Mouse (Mus musculus) liver, postnatal 0 days (tissue): ENCODE measurements around the gene Basp1. TPM values are rescaled to one million over a fixed set of nuclear protein-coding genes. Genes with fewer than 3 reads are reported as not detected.

Experiments
- ATAC-seq: fragments of 200-750 bp; cut with Nextera tagmentation; 2 replicates; pipeline ENCODE4 v1.8.0; 2017; ENCODE audit warnings: mild to moderate bottlenecking, moderate library complexity
- DNase-seq: peaks from one replicate; pipeline ENCODE4 v3.0.0-alpha.2; 2016
- H3K27ac ChIP-seq: fragments of 300-500 bp; sonication (generic); 2 replicates; pipeline ENCODE4 v1.5.1; 2014; ENCODE audit warnings: antibody characterized with exemption, moderate library complexity, mild to moderate bottlenecking, low read depth
- H3K27me3 ChIP-seq: fragments of 300-500 bp; sonication (generic); 2 replicates; pipeline ENCODE4 v1.6.1; 2014; ENCODE audit warnings: low read length, control low read depth, mixed read lengths; ENCODE audit not compliant: insufficient read depth
- H3K36me3 ChIP-seq: fragments of 300-500 bp; sonication (generic); replicated peaks from 2 replicates; pipeline ENCODE4 v1.6.1; 2014; ENCODE audit warnings: mild to moderate bottlenecking, control low read depth, low read length, moderate library complexity, mixed read lengths; ENCODE audit not compliant: insufficient read depth
- H3K4me1 ChIP-seq: fragments of 300-500 bp; sonication (generic); 2 replicates; pipeline ENCODE4 v1.6.1; 2014; ENCODE audit warnings: antibody characterized with exemption, mild to moderate bottlenecking, control low read depth; ENCODE audit not compliant: insufficient read depth
- H3K4me2 ChIP-seq: fragments of 300-500 bp; sonication (generic); 2 replicates; pipeline ENCODE4 v1.6.1; 2014; ENCODE audit warnings: low read depth, mild to moderate bottlenecking, low read length, moderate library complexity, mixed read lengths
- H3K4me3 ChIP-seq: fragments of 300-500 bp; sonication (generic); 2 replicates; pipeline ENCODE4 v1.5.1; 2014; ENCODE audit warnings: low read depth, low read length
- H3K9ac ChIP-seq: fragments of 300-500 bp; sonication (generic); replicated peaks from 2 replicates; pipeline ENCODE4 v1.6.1; 2014; ENCODE audit warnings: mild to moderate bottlenecking, moderate library complexity
- H3K9me3 ChIP-seq: fragments of 300-500 bp; sonication (generic); 2 replicates; pipeline ENCODE4 v1.6.1; 2016; ENCODE audit warnings: mild to moderate bottlenecking, control low read depth, low read length, mixed read lengths
- CTCF ChIP-seq: sonication (generic); IDR thresholded peaks from 2 replicates; pipeline ENCODE4 v1.5.1; 2016; ENCODE audit warnings: antibody characterized with exemption, low read depth
- EP300 ChIP-seq: IDR thresholded peaks from 2 replicates; pipeline ENCODE4 v1.6.1; 2016; ENCODE audit warnings: antibody characterized with exemption, low read depth, mild to moderate bottlenecking
- WGBS: fragments of 180-500 bp; shearing (Covaris S2); extraction: QIAGEN DNeasy Blood & Tissue Kit; methylation state at CpG from one replicate; pipeline ENCODE4 v1.1.7; 2014; ENCODE audit not compliant: insufficient replicate concordance; 5-methylcytosine and 5-hydroxymethylcytosine counted together
- polyA plus RNA-seq: library from polyadenylated mRNA; unstranded; fragments of >200 nt; fragmentation: Nextera tagmentation; extraction: Ambion mirVana; gene quantifications from 2 replicates; pipeline ENCODE4 v1.2.1, GENCODE M21; 2015

Gene Basp1
- polyA plus RNA-seq, 1 experiment from 2014 or later, result 1.9 TPM

DNA sequence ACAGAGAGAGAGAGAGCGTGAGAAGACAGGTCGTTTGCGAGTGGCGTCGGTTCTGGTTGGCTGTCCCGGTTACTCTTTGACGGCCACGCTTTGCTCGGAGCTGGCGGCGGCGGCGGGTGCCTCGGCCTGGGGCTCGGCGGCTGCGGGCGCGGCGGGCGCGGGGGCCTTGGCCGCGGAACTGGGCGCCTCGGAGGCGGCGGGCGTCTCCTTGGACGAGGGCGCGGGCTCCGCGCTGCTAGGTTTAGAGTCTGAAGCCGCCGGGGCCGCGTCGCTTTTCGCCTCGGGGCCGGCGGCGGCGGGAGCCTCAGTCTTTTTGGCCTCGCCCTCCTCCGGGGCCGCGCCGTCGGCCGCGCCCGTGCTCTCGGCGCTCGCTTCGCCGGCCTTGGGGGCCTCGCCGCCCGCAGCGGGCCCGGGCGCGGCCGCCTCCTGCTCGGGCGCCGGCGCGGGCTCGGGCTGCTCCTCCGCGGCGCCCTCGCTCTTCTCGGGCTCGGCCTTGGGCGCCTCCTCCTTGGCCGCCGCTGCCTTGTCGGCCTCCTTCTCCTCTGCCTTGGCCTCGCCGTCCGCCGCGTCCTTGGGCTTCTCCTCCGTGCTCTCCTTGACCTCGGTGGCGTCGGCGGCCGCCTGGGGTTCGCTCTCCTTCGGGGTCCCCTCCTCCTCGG is 49.3 kb downstream of the Basp1 start:
- DNase-seq (peak; percentile 14), ATAC-seq (0 out of 2 replicates have a peak, but pooled peaks have one; percentile 13)
- Histone ChIP-seq H3K27me3 (0 out of 2 replicates have a peak, but pooled peaks cover 5% of the 10 kb centered on the region), H3K27ac (no peak overlapping the region), H3K4me2 (peak overlapping the region; percentile 64), H3K9ac (0 out of 2 replicates have a peak overlapping the region, but pooled peaks have one; percentile 41), H3K4me3 (peak overlapping the region; percentile 39), H3K36me3 (no peaks in the 10 kb centered on the region), H3K9me3 (no peaks in the 10 kb centered on the region), H3K4me1 (no peaks in the 10 kb centered on the region)
- TF ChIP-seq CTCF, result no peak
- no peak for TF ChIP-seq EP300
- WGBS, result 41% methylated on average over 67 of the region's 97 CpGs

DNA sequence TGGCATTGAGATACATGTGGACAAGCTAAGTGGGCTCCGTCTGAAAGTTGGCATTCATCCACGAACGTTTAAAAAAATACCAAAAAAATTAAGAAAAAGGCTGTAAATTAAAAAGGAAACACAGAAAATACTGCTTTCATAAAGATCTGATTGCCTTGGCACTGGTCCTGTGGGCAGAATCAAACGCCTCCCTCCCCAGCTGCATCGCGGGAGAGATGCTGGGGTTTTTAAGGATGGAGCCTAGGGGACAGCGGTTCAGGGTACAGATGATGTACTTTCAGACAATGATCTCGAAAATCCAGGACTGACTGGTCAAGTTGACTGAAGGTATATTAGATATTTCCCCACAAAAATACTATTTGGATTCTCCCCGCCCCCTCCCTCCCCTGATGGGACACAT is 49.9 kb downstream of the Basp1 start:
- TF ChIP-seq CTCF (no peak), EP300 (no peak)
- ATAC-seq, result no peak
- H3K4me2 ChIP-seq, result peak overlapping the region; percentile 64; the same call in 1 of the 2 replicates
- no peaks in the 10 kb centered on the region for H3K9me3 ChIP-seq
- no peaks in the 10 kb centered on the region for H3K36me3 ChIP-seq
- 0 out of 2 replicates have a peak, but pooled peaks cover 5% of the 10 kb centered on the region for H3K27me3 ChIP-seq
- no peak for DNase-seq
- H3K4me3 ChIP-seq, result peak overlapping the region; percentile 39
- H3K4me1 ChIP-seq, result no peaks in the 10 kb centered on the region
- 79% methylated on average over 9 of the region's 9 CpGs for WGBS
- no peak overlapping the region for H3K9ac ChIP-seq
- no peak overlapping the region for H3K27ac ChIP-seq

- no peaks in the 10 kb centered on the region for H3K9me3 ChIP-seq
- no peak for ATAC-seq
- WGBS, result 59% methylated on average over 5 of the region's 5 CpGs
- no peak overlapping the region for H3K9ac ChIP-seq
- no peak for DNase-seq
- no peak overlapping the region for H3K4me2 ChIP-seq
- no peak overlapping the region for H3K27ac ChIP-seq
- H3K27me3 ChIP-seq, result 0 out of 2 replicates have a peak, but pooled peaks cover 5% of the 10 kb centered on the region
- TF ChIP-seq CTCF (no peak), EP300 (no peak)
- no peaks in the 10 kb centered on the region for H3K36me3 ChIP-seq
- no peak overlapping the region for H3K4me3 ChIP-seq
- H3K4me1 ChIP-seq, result no peaks in the 10 kb centered on the region
Measured at GRCm38 (mm10) chr15:25360825-25361224, 52.7 kb downstream of the Basp1 start.

DNA sequence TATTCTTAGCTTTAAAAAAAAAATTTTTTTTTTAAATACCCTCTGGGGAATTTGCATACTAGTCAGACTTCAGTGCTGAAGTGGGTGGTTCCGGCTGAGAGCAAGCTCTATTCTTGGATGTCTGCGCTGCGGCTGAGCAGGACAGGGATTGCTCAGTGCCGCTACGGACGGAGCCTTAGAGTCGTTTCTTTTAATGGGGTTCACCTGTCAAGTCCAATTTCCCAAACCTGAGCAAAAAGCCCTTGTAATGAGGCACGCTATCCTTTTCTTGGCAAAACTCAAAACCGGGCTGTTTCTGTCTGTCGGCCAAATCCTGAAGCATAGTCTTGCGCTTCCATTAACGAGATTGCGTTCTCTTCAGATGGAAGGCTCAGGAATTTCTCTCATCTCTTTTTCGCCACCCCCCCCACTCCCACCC is 54.9 kb downstream of the Basp1 start:
- Histone ChIP-seq H3K27me3 (no peaks in the 10 kb centered on the region), H3K36me3 (no peaks in the 10 kb centered on the region), H3K4me1 (no peaks in the 10 kb centered on the region), H3K4me2 (no peak overlapping the region), H3K9ac (no peak overlapping the region), H3K27ac (no peak overlapping the region), H3K9me3 (no peaks in the 10 kb centered on the region), H3K4me3 (no peak overlapping the region)
- 70% methylated on average over 14 of the region's 14 CpGs for WGBS
- TF ChIP-seq CTCF (no peak), EP300 (no peak)
- ATAC-seq (no peak), DNase-seq (no peak)

- Histone ChIP-seq H3K4me2 (no peak overlapping the region), H3K36me3 (no peaks in the 10 kb centered on the region), H3K9me3 (no peaks in the 10 kb centered on the region), H3K27ac (no peak overlapping the region), H3K27me3 (no peaks in the 10 kb centered on the region), H3K9ac (no peak overlapping the region), H3K4me3 (no peak overlapping the region), H3K4me1 (no peaks in the 10 kb centered on the region)
- DNase-seq (no peak), ATAC-seq (peak; percentile 64)
- 29% methylated on average over 5 of the region's 5 CpGs for WGBS
- TF ChIP-seq CTCF, result no peak
- no peak for TF ChIP-seq EP300
Measured at GRCm38 (mm10) chr15:25355339-25355738, 58.2 kb downstream of the Basp1 start.

DNA sequence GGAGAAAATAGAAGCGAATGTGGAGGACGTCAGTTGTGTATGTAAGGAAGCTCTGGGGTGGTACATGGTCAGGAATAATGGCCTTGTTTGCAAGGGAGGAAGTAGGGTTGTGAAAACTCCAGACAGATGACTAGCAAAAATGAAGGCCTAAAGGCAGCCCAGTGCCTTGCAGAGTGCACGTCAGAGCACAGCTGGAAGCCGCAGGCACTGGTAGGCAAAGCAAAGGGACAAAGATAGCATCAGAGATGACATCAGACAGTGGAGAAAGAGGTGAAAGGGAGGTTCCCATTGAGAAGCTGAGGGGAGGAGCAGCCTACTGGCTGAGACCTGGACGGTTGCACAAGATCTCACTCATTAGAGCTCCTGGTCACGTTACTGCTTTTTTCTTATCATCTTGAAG is 58.8 kb downstream of the Basp1 start:
- DNase-seq (peak; percentile 14), ATAC-seq (peak; percentile 84)
- H3K4me3 ChIP-seq, result no peak overlapping the region
- H3K9me3 ChIP-seq, result no peaks in the 10 kb centered on the region
- WGBS, result 42% methylated on average over 6 of the region's 6 CpGs
- no peak overlapping the region for H3K9ac ChIP-seq
- H3K4me1 ChIP-seq, result no peaks in the 10 kb centered on the region
- H3K27me3 ChIP-seq, result no peaks in the 10 kb centered on the region
- H3K4me2 ChIP-seq, result no peak overlapping the region
- TF ChIP-seq EP300, result no peak
- no peak for TF ChIP-seq CTCF
- peak overlapping the region; percentile 24; the same call in 1 of the 2 replicates for H3K27ac ChIP-seq
- H3K36me3 ChIP-seq, result no peaks in the 10 kb centered on the region
